Mouse (Mus musculus) T-helper 2 cell (primary cell): ENCODE data around the gene Sp1.

Source experiments
- in situ Hi-C: fragments of 300-600 bp; cut with MboI, MseI; formaldehyde crosslinking; loops from one replicate; pipeline ENCODE4 v1.15.1; 2025; ENCODE audit warnings: high pct_unique_total_duplicates

Gene Sp1

DNA sequence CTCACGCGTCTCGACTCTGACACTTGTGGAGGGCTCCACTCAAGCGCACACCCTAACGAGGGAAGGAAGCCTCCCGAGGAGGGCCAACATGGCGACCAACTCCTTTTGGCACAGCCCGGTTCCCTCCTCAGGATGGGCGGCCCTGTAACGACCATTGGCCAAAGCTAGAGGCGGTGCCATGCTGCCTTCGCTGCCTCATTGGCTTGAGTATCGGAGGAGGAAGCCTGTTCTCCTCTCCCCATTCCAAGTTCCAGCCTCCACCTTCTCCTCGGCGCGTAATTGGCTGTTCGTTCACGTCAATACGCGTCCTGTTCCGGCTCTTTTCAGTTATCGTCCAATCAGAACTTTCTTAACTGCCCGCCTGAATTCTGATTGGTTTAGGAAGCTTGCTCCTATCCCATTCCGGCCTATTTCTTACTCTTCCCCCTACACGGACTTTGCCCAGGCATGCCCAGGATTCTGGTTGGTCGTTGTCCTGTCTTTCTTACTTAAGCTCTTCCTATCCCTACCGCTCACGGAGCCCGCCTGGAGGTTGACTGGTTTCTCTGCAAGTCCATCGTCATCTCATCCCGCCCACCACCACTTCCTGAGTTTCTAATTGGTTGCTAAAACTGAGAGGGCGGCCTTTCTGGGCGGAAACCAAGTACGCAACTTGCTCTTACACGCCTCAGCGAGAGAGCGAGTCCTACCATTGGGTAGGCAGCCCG, at the start of gene Sp1:
Gene Sp1 (plus strand): TSS at position 655 of the 707 bp plus-strand sequence.
- in situ Hi-C loops, result no loop called here

DNA sequence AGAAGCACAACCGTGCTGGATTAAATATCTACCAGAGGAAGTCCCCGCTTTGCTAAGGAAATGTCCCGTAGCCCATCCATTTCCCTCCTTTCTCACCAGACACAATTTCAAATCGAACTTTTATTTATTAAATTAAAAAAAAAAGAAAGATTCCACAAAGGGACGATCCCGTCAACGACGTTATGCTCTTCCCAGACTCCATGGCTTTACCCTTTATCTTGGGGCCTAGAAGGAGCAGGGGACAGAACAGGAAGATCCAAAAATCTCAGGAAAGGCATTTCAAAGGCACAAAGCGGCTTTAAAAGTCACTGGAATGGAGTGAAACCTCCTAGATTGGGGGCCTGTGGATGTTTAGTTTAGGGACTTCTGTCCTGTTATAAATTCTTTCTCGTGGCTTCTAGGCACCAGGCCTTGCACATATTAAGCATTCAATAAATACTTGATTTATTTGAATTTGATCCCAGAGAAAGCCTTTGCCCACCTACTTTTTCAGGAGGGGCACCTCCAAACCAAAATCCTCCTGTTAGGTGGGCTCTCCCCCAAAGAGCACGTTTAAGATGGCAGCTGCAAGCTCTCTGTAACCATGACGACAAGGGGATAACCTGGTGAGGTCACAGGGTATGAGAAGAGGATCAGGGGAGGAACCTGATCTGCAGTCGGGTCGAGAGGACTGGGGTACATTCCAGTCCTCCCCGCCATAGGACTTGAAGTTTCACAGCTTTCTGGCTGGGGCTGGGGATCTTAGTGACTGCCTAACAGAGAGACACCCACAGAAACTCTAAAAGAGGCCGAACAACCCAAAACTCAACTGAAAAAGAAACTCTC, 49.2 kb upstream of the Sp1 start:
- in situ Hi-C loops, result no loop called here

DNA sequence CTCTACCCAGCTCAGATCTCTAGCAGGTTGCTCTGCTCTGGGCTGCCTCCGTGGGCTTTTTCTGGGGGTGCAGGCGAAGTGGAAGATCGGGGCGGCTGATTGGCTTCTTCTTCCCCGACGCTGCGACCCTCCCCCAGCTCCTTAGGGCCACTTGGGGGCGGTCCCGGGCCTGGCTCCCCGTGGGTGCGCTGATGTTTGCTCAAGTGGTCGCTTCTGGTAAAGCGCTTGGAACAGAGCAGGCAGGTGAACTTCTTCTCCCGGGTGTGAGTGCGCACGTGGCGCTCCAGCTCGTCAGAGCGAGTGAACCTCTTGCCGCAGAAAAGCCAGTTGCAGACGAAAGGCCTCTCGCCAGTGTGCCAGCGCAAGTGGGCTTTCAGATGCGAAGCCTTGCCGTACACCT, 47.8 kb upstream of the Sp1 start:
- in situ Hi-C loops, result no loop called here

DNA sequence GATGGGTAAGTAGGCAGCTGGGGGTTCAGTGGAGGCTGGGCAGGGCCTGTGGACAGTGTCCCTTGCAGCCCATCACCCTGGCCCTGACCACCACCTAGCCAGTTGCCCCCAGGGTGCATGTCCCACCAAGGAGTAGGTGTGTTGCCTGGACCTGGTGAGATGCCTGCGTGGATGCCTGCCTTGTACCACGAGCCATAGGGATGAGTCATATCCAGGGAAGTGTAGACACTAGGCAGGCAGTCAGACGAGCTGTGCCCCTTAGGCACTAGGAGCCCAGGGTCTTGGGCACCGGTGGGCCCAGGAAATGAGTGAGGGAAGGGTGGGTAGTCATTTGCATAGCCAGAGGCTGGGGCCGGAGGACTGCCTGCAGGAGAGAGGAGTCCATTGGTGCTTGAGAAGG, 47.1 kb upstream of the Sp1 start:
- in situ Hi-C loops, result no loop called here

DNA sequence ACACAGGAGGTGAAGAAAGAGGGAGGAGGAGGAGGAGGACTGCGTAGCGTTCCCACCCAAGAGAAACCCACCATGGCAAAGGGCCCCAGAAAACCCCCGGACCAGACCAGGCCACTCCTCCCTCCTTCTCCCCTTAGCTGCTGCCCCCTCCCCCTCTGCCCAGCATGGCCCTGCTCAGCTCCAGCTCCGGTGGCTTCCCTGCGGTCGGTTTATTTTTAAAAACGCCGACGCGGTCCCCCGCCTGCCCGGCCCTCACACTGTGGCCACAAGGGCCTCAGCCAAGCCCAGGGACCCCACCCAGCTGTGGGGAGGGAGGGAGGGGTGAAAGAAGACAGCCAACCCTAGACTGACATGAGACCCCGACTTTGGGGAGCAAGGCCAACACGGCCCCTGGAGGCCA, 43.3 kb upstream of the Sp1 start:
- in situ Hi-C loops, result no loop called here

DNA sequence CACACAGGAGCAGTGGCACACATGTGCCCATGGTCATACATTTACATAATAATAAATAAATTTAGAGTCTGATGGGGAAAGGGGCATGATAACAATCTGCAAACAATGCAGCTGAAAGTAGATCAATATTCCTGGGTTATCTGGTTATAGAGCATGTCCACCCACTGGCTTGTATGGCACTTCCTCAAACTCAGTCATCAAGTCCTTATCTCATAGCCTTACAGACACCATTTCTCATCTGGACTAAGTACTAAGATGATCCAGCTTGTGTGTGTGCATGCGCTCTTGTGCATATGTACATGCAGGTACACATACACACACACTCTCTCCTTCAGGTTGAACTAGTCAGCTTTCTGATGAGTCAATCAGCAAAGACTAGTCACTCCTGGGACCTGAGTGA, 41.3 kb upstream of the Sp1 start:
- in situ Hi-C loops, result no loop called here

DNA sequence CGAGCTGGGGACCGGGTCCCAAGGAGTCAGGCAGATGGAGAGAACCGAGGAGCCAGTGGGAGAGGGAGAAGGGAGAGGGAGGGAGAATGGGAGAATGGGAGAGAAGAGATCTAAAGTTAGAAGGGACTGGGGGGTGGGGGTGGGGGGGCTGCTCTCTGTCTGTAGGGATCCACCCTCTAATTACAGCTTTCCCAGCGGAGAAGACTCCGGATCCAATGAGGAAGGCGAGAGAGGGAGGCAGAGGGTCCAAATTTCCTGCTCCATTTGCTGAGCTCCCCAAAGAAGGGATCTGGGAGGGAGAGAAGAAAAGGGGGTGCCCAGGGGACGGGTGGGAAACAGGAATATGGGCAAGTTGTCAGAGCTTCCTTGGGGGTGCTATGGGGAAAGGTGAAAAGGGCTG, 39.7 kb upstream of the Sp1 start:
- in situ Hi-C loops, result no loop called here

DNA sequence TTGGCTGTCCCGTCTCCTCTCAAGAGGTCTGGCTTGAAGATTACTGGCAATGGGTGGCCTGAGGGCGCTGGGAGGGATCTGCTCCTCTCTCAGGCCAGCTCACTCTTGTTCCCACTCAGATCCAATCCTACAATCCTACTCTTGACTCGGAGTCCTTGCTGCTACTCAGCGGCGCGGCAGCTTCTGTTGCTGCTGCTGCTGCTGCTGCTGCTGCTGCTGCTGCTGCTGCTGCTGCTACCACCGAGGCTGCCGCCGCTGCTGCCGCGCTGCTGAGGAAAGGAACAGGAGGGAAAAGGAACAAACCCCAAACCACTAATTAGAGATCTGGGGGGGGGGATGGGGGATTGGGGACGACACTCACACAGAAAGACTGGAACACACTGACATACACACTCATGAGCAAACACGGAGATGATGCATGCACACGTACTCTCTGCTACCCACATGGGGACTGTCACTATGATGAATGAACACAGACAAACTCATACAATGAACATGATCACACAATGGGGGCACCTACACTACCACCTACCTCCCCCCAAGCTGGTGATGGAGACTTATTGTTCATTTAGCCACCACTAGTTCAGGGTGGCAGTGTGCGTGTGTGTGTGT, 39.1 kb upstream of the Sp1 start, which contains the start of gene Sp7:
Gene Sp7 (minus strand): TSS at position 450 of the 612 bp plus-strand sequence.
- in situ Hi-C loops, result no loop called here

DNA sequence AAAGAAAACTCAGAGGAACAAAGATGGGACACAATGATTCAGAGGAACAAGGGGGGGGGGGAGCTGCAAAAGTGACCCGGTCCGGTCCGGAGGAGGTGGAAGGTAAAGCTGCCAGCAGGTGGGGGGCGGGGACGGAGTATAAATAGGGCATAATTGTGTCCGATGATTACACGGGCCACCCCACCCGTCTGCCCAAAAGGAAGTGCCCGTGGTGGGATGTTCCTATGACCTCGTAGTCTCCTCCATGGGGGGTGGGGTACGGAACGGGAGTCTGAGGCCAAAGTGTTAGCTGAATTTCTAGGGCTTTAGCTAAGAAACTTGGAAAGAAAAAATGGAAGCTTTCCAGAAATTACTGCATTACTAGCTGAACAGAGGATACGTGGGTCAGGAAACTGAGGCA, 36.0 kb upstream of the Sp1 start:
- in situ Hi-C loops, result no loop called here

DNA sequence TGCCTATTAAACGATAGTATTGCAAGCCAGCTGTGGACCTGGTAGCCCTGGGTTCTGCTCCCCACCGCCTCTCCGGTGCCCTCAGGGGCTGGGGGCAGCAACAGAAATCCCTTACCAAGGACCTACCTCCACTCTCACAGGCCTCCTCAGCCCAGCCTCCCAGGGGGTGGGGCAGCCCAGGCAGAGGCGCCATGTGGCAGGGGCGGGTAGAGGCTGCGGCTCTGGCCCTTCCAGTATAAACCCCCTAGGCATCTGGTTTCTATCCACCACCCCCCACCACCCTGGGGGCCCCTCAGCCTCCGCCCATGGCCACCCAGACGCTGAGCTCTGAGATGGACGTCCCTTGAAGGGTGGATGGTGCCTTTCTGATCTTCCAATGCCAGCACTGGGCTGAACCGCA, 35.2 kb upstream of the Sp1 start:
- in situ Hi-C loops, result no loop called here

DNA sequence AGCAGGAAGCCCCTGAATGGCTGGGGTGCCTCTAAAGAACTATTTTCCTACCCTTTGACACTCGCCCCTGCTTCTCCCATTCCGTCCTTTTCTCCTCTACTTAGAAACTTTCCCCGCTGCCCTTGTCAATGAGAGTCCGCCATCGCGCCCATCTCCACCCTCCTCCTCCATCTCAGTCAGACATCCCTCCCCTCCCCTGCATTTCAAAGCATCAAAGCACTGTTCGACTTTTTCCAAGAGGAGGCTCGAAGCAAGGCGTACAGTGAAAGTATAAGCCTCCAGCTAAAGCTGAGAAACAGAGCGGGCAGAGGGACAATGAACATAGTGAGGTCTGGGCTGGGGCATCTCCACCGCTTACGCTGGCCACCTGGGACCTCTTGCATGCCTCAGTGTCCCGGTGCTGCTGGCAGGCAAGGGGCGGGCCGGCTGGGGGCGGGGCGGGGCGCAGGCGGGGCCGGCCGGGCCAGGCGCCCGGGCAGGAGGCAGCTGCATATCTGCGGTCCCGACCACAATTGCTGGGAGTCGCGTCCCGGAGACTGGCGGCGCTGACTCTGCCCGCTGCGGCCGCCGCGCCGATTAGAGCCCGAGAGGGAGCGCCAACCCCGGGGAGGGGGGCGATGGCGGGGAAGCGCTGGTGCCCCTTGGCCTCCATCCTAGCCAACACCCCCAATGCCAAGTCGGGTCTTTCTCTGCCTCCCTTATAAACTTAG, 29.3 kb upstream of the Sp1 start:
- in situ Hi-C loops, result loop anchor here (5.0 kb wide), 1 partner anchor 34 kb away; no protein-coding TSS in a partner anchor

DNA sequence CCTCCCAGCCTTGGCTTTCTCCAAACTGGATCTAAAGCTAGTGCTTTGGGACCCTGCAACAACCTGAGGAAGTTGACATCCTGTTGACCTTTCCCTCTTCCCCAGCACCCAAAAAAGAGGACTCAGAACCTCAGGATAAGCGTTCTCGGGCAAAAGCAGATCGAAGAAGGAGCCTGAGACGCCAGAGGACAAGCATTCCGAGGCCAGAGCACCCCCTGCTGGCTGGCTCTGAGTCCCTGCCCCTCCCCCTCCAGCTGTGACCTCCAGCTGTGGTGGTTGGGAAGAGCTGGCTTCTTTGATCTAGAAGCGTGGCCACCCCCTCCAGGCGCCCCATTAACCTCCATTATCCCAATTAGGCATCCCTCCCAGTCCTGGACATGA, 28.8 kb upstream of the Sp1 start:
- in situ Hi-C loops, result loop anchor here (5.0 kb wide), 1 partner anchor 35 kb away; no protein-coding TSS in a partner anchor

DNA sequence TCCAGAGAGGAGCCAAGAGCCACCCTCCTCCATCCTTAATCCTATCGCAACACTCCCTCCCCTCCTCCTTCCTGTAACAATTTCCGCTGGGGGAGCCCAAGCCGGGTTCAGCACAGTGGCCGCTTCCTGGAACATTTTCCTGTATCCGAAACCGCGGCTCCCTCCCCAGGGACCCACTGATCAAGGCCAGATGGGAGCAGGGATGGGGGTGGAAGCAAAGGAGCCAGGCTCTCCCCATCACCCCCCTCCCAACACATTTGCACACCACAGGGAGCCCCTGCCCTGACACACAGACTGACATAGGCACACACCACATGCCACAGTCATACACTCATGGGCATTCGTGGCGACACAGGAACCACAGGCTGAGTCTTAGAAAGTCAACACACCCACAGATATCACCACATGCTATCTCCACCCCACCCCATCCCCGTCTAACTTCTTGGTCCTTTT, 28.1 kb upstream of the Sp1 start:
- in situ Hi-C loops, result loop anchor here (5.0 kb wide), 1 partner anchor 36 kb away; no protein-coding TSS in a partner anchor

DNA sequence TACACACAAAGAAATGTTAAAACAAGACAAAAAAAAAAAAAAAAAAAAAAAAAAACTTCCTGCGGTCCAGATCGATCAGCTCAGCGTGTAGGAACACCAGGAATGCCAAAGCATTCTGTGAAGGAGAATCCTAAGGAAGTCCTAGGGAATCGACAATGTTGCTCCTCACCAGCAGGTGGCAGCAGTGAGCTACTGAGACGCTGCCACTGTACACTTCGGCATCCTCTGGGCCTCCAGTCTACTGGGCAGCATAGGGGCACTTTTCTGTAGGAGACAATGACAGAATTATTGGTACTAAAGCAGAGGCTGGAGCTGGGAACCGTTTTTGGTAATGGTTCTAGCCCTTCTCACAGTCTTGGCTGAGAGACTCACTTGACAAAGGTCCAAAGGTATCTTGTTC, 24.4 kb upstream of the Sp1 start:
- in situ Hi-C loops, result no loop called here

DNA sequence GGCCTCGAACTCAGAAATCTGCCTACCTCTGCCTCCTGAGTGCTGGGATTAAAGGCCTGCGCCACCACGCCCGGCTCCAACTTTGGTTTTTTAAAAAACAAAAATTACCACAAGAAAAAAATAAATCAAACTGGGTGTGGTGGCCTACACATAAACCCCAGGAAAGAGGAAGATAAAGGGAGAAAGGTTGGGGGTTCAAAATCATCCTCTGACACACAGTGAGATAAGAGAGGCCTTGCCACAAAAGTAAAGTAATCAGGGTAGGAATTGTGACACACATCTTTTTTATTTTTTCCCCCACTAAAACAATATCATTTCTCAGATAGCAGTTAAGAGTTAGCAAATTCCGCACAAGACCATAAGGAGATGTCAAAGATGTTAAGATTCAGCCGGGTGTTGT, 22.3 kb upstream of the Sp1 start:
- in situ Hi-C loops, result no loop called here

DNA sequence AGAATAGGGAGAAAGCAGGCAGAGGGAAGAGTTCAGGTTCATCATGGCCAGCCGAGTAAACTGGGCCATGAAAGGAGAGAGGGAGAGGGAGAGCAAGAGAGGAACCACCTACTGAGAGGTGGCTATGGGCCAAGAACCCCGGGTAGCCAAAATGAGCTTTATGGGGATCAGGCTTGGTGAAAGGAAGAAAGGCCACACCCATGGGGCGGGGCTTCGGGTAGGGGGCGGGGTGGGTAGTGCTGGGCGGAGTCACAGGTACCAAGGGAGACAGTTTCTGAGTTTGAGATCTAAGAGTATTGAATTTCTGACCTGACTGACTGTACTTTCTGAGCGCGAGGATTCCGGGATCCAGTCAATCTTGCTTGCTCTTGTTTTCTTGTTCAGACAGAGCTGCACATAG, 19.3 kb upstream of the Sp1 start:
- in situ Hi-C loops, result loop anchor here (5.0 kb wide), 1 partner anchor 56 kb away; no protein-coding TSS in a partner anchor

DNA sequence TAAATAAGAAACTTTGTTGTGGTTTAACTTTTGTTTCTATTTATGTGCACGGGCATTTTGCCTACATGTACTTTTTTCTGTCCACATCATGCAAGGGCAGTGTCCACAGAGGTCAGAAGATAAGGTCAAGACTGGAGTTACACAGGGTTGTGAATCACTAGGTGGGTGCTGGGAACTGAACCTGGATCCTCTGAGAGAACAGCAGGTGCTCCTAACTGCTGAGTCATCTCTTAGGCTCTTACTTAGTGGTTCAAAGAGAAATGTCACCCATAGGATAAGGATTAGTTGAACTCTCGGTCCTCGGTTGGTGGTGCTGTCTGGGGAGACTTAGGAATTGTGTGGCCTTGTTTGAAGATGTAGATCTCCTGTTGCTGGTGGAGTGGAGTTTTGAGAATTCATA, 17.0 kb upstream of the Sp1 start:
- in situ Hi-C loops, result loop anchor here (5.0 kb wide), 1 partner anchor 53 kb away; no protein-coding TSS in a partner anchor

DNA sequence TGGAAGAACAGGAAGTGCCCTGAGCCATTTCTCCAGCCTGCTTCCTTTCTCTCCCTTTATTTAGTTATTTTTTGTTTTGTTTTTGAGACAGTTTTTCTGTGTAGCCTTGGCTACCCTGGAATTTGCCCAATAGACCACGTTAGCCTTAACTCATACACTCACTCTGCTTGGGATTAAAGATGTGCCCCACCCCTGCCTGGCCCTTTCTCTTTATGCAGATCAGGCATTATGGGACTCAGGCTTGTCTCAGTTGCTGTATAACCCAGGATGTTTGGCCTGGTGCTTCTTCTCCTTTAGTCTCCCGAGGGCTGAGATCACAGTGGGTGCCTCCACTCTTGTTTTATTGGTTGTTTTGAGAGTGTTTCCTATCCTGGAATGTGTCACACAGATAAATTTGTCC, 13.4 kb upstream of the Sp1 start:
- in situ Hi-C loops, result no loop called here

DNA sequence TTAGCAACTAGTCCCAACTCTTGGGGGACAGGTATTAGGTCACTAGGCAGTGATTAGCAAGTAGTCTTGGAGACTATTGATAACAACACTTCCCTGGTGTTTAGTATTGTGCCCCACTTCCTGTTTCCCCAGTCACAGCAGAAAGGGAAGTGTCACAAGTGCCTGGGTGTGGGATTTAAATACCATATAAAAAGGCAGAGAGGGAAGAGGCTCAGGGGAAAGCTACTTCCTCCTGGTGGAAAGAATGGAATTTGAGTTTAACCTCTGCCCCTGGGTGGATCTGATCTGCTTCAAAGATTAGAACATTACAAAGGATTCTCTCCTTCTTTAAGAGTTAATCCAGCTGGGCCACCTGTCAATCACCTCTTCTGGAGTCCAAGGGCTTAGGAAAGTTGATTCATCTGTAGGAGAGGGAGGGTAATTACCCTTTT, 12.3 kb upstream of the Sp1 start:
- in situ Hi-C loops, result no loop called here

DNA sequence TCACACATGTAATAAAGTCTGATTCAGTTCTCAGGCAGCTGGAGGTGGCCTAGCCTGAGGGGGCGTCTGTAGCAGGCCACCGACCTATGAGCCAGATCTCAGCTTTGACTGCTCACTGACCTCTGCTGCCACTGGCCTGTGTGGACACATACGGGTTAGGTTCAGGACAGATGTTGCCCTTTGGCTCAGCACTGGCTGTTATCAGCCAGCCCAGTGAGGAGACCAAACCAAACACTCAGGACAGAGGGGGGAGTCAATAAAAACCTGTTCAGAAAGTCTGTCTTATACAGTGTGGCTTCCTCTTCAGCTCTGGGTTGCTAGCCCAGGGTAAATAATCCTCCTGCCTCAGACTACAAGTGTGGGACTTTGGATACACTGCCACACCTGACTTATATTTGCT, 10.9 kb upstream of the Sp1 start:
- in situ Hi-C loops, result no loop called here

DNA sequence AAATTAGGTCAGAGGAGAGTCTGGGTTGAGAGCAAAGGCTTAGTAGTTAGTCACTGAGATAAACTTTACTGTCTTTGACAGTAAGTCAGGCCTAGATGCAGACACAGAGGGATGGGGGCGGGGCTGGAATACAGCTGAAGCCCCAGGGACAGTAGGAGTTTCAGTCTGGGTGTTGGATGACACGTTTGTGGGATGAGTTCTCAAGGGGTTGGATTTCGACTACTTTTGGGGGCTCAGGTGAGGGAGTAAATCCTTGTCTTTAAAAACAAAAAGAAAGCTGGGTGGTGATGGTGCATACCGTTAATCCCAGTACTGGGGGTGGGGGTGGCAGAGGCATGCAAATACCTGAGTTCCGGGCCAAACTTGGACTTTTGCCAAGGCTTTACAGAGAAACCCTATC, 7.3 kb upstream of the Sp1 start:
- in situ Hi-C loops, result no loop called here
